Mouse (Mus musculus) neural tube, embryonic 15.5 days (tissue): ENCODE results near the gene D16Ertd472e. TPM values are rescaled to one million over a fixed set of nuclear protein-coding genes. Genes with fewer than 3 reads are reported as not detected.

Experiments
- ATAC-seq: fragments of 200-750 bp; cut with Nextera tagmentation; 2 replicates; pipeline ENCODE4 v1.8.0; 2017; ENCODE audit warnings: mild to moderate bottlenecking, moderate TSS enrichment, moderate library complexity; ENCODE audit not compliant: low FRiP score
- H3K27ac ChIP-seq: fragments of 300-500 bp; sonication (generic); replicated peaks from 2 replicates; pipeline ENCODE4 v1.5.1; 2015; ENCODE audit warnings: mild to moderate bottlenecking, inconsistent platforms
- H3K27me3 ChIP-seq: fragments of 300-500 bp; sonication (generic); replicated peaks from 2 replicates; pipeline ENCODE4 v1.6.1; 2015; ENCODE audit warnings: inconsistent platforms
- H3K36me3 ChIP-seq: fragments of 300-500 bp; sonication (generic); 2 replicates; pipeline ENCODE4 v1.6.1; 2015; ENCODE audit warnings: inconsistent platforms
- H3K4me1 ChIP-seq: fragments of 300-500 bp; sonication (generic); 2 replicates; pipeline ENCODE4 v1.6.1; 2015; ENCODE audit warnings: inconsistent platforms
- H3K4me2 ChIP-seq: fragments of 300-500 bp; sonication (generic); 2 replicates; pipeline ENCODE4 v1.6.1; 2015; ENCODE audit warnings: inconsistent platforms, mild to moderate bottlenecking, moderate library complexity
- H3K4me3 ChIP-seq: fragments of 300-500 bp; sonication (generic); replicated peaks from 2 replicates; pipeline ENCODE4 v1.5.1; 2015; ENCODE audit warnings: mild to moderate bottlenecking, inconsistent platforms
- H3K9ac ChIP-seq: fragments of 300-500 bp; sonication (generic); replicated peaks from 2 replicates; pipeline ENCODE4 v1.6.1; 2015; ENCODE audit warnings: mild to moderate bottlenecking, inconsistent platforms
- H3K9me3 ChIP-seq: fragments of 300-500 bp; sonication (generic); replicated peaks from 2 replicates; pipeline ENCODE4 v1.6.1; 2016; ENCODE audit warnings: inconsistent platforms
- WGBS: fragments of 180-500 bp; shearing (Covaris S2); methylation state at CpG from one replicate; pipeline ENCODE4 v1.1.7; 2015; ENCODE audit warnings: mixed read lengths; 5-methylcytosine and 5-hydroxymethylcytosine counted together
- polyA plus RNA-seq: library from polyadenylated mRNA; unstranded; fragments of >200 nt; fragmentation: Nextera tagmentation; extraction: Ambion mirVana; gene quantifications from 2 replicates; pipeline ENCODE4 v1.2.1, GENCODE M21; 2015

Gene D16Ertd472e
- polyA plus RNA-seq, 1 experiment from 2014 or later: 4.7 TPM

DNA sequence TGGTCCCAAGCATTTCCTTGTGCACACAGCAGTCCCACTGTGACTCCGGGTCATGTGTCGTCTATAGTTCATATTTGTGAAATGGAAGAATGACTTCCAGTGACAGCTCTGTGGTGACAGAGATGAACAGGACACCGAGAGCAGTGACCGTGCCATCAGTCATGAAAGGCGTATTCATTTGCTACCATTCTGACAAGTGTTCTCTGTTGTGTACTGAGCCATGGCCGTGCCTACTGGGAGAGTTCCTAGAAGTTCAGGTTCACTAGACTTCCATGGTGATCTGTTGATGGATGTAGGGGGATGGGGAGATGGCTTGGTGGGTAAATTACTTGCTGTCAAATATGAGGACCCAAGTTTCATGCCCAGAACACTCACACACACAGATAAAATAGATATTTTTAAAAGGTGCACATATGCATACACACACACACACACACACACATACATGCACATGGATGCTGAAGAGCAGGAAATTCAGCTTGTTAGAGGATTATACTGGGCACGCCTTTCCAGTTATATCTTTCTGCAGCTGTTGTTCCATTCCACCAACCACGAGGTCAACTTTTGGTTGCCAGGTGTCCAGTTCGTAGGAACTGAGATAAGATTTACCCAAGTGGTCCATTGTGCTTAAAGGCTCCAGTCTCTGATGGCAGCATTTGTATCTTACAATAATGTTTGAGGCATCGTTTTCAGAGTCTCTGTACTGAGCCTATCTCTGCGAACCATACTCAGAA lies 9.3 kb upstream of the D16Ertd472e start:
- no peaks in the 10 kb centered on the region for H3K27me3 ChIP-seq
- no peak overlapping the region for H3K9ac ChIP-seq
- no peak overlapping the region for H3K4me3 ChIP-seq
- H3K27ac ChIP-seq: no peak overlapping the region
- H3K36me3 ChIP-seq: no peaks in the 10 kb centered on the region
- 87% methylated on average over 11 of the region's 11 CpGs for WGBS
- H3K4me1 ChIP-seq: no peaks in the 10 kb centered on the region
- no peak overlapping the region for H3K4me2 ChIP-seq
- ATAC-seq: no peak
- H3K9me3 ChIP-seq: no peaks in the 10 kb centered on the region

DNA sequence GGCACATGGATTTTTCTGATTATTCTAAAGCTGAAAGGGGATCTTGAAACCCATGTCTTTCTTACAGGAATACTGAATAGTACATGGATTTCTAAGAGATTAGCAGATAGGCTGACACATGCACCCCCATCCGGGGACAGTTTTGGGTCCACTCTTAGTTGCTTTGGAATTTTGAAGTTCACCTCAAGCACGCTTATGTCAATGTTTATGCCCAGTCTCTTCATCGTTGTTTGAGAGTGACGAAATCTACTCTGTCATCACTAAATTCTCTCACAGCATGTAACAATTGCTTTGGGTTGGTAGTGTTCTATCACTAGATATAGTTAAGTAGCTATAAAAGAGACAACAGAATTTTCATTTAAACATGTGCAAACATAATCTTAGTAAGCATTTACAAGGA lies 8.7 kb upstream of the D16Ertd472e start:
- Histone ChIP-seq H3K4me1 (no peaks in the 10 kb centered on the region), H3K4me3 (no peak overlapping the region), H3K9ac (no peak overlapping the region), H3K9me3 (no peaks in the 10 kb centered on the region), H3K27ac (no peak overlapping the region), H3K4me2 (no peak overlapping the region), H3K36me3 (no peaks in the 10 kb centered on the region), H3K27me3 (no peaks in the 10 kb centered on the region)
- no peak for ATAC-seq
- WGBS: 86% methylated on average over 4 of the region's 4 CpGs

DNA sequence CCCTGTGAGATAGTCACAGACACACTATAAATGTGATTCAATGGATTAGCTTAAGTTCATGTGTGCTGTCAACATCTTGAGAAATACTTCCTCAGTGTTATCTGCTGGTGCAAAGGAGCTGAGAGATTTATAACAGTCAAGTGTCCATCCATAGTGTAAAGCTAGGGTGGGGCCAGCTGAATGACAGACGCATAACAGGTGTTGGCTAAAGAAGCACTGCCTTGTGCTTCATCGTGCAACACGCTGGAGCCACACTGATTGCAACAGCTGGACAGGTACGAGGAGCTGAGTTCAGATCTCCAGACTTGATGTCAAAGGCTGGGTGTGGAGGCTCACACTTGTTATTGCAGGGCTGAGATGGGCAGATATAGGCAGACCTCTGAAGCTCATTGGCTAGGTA lies 7.5 kb upstream of the D16Ertd472e start:
- H3K9ac ChIP-seq: no peak overlapping the region
- ATAC-seq: no peak
- H3K9me3 ChIP-seq: no peaks in the 10 kb centered on the region
- no peaks in the 10 kb centered on the region for H3K27me3 ChIP-seq
- no peaks in the 10 kb centered on the region for H3K4me1 ChIP-seq
- no peak overlapping the region for H3K4me2 ChIP-seq
- WGBS: 93% methylated on average over 4 of the region's 4 CpGs
- H3K27ac ChIP-seq: no peak overlapping the region
- no peaks in the 10 kb centered on the region for H3K36me3 ChIP-seq
- H3K4me3 ChIP-seq: no peak overlapping the region

DNA sequence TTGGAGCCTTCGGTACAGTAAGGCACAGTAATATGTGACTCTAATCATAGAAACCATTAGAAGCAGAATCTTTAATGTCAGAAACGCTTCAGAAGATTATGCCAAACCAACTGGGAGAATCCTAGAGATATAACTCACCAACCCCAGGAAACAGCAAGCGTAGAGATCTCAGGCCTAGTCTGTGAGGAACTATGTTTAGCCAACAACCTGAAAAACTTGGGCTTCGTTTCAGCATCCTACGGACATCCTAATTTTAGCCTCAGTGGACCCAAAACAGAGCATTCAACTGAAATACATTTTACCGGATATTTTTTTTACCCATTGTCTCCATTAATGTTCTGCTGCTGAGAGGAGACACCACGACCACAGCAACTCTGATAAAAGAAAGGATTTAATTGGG lies 3.9 kb upstream of the D16Ertd472e start:
- Histone ChIP-seq H3K9ac (no peak overlapping the region), H3K27me3 (no peaks in the 10 kb centered on the region), H3K36me3 (no peaks in the 10 kb centered on the region), H3K4me3 (no peak overlapping the region), H3K27ac (no peak overlapping the region), H3K9me3 (no peaks in the 10 kb centered on the region), H3K4me2 (no peak overlapping the region), H3K4me1 (peaks cover 8% of the 10 kb centered on the region; the same call in 1 of the 2 replicates)
- ATAC-seq: no peak
- WGBS: 95% methylated on average over 7 of the region's 7 CpGs

DNA sequence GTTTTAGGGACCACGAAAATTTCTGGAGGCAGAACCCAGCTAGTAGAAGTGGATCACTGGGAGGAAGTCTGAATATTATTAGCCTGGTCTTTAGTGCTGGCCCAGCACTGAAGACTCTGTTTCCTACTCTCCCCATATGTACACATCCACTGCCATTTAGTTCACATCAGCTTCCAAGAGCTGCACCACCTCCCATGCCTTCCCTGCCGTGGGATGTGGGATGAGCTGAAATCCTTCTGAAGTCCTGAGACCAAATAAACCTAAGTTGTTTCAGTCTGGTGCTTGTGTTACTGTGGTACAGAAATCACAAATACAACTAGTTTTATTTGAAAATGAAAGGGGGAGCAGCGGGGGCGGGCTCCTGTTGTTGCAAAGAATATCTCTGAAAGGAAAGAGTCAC lies 2.9 kb upstream of the D16Ertd472e start:
- peaks cover 13% of the 10 kb centered on the region for H3K4me1 ChIP-seq
- no peaks in the 10 kb centered on the region for H3K9me3 ChIP-seq
- WGBS: 95% methylated on average over 4 of the region's 4 CpGs
- H3K4me3 ChIP-seq: no peak overlapping the region
- H3K36me3 ChIP-seq: no peaks in the 10 kb centered on the region
- no peaks in the 10 kb centered on the region for H3K27me3 ChIP-seq
- H3K27ac ChIP-seq: no peak overlapping the region
- no peak for ATAC-seq
- H3K9ac ChIP-seq: no peak overlapping the region
- no peak overlapping the region for H3K4me2 ChIP-seq

DNA sequence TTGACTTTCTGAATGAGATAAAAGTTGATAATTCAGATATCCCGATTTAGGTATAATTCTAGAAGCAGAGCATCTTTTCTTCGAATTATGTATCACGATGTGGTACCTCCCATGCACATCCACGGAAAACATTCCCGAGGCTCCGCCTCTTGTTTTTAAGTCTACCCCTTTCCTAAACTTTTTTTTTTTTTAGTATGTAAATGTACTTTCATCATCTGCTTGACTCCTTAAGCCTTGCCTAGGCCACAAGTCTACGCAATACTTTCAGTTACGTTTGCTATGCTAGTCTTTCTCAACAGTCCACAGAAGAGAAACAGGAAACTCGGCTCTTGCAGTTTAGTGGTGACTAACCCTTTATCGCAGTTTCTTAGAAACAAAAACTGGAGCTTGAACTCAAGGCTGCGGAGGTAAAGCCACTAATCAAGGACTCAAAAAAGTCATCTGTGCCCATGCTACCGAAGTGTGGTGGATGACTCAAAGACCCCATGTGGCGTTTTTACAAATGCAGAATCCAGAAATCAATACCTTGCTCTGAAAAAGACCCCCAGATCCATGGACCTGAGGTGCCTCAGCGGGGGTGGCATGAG lies 670 bp upstream of the D16Ertd472e start:
- peak; percentile 19 for ATAC-seq
- Histone ChIP-seq H3K4me2 (peak overlapping the region; percentile 79), H3K27ac (peak overlapping the region; percentile 85), H3K4me1 (peaks cover 18% of the 10 kb centered on the region), H3K9ac (peak overlapping the region; percentile 68), H3K36me3 (no peaks in the 10 kb centered on the region), H3K4me3 (peak overlapping the region; percentile 81), H3K27me3 (no peaks in the 10 kb centered on the region), H3K9me3 (no peaks in the 10 kb centered on the region)
- 26% methylated on average over 14 of the region's 14 CpGs for WGBS

DNA sequence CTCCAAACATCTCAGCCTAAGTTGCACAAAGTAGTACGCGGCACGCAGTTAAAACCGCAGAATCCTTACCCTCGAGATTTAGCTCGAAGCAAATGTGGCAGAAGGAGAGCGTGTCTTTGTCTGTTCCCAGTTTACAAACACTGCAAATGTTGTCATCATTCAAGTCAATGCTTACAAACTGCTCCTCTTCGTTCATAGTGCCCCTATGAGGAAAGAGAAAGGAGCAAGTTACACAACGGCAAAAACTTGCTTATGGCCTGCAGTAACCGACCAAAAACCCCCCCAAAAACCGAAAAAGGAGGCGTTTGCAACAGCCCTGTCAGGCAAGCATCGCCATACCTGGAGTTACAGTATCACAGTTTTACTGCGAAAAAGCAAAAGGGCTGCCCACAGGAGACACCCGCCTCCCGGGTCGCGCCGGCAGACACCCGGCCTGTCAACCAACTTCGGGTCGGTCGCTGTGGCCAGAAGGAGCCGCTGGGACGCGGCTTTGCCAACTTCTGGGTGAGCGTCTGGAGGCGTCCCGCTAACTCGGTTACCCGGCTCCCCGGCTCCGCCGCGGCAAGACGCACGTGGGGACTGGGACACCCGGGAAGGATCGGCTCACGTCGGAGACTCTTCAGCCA lies 543 bp downstream of the D16Ertd472e start:
- WGBS: under 1% methylated on average over 41 of the region's 41 CpGs
- peak; percentile 82 for ATAC-seq
- peak overlapping the region; percentile 79 for H3K4me2 ChIP-seq

DNA sequence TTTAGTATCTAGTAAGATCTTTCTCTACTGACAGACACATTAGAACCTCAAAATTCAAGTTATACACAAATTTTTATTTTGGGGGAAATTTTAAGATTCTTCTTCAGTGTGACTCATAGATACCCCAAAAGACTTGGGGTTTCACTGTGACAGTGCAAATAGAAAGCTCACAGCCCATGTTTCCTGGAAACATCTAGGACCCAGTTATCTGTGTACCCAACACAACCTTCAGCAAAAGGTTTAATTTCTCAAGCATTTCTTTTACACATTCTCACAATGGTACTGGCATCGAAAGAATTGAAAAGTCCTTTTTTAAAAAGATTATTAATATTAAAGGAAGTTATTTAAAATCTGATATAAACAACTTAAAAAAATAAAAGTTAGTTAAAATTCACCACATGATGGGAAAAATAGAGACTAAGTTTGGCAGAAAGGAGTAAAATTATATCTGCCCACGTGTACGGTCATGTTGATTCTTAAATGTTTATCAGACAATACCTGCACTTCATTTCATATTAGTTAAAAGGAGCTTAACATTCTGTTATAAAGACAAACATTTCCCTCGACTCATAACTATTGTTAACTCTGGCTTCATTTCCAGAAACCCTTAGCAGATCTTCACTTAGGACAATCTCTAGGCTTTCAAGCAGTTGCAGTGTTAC lies 1.2 kb downstream of the D16Ertd472e start:
- peak overlapping the region; percentile 68 for H3K9ac ChIP-seq
- WGBS: 36% methylated on average over 4 of the region's 4 CpGs
- H3K9me3 ChIP-seq: no peaks in the 10 kb centered on the region
- H3K4me2 ChIP-seq: peak overlapping the region; percentile 79
- H3K4me3 ChIP-seq: peak overlapping the region; percentile 81
- H3K27ac ChIP-seq: no peak overlapping the region; the same call in 1 of the 2 replicates
- no peaks in the 10 kb centered on the region for H3K36me3 ChIP-seq
- H3K27me3 ChIP-seq: no peaks in the 10 kb centered on the region
- H3K4me1 ChIP-seq: peaks cover 18% of the 10 kb centered on the region
- no peak for ATAC-seq

More for the DNA sequence above, 543 bp downstream of the D16Ertd472e start:
- Histone ChIP-seq H3K9me3 (no peaks in the 10 kb centered on the region), H3K36me3 (no peaks in the 10 kb centered on the region), H3K27me3 (no peaks in the 10 kb centered on the region), H3K4me1 (peaks cover 18% of the 10 kb centered on the region), H3K4me3 (peak overlapping the region; percentile 81), H3K9ac (peak overlapping the region; percentile 68), H3K27ac (peak overlapping the region; percentile 85)

DNA sequence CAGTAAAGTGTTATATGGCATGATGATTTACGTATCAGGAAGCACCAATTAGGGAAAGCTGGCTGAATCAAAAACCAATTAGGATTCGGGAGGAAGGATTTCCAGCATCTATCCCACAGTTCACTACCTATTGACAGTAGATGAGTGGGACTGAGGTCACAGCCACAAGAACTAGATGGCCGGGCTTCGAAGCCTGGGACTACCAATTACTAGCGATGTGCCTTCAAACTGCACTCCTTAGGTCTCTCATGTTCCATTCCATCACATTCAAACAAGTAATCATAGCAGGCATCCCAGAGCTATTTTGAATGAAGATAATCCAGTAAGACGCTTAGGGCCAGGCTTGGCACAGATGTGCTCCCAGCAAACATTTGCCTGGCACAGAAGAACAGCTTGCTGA lies 2.3 kb downstream of the D16Ertd472e start:
- ATAC-seq: no peak
- H3K9ac ChIP-seq: no peak overlapping the region
- H3K27me3 ChIP-seq: no peaks in the 10 kb centered on the region
- H3K4me2 ChIP-seq: peak overlapping the region; percentile 79
- WGBS: 44% methylated on average over 6 of the region's 6 CpGs
- no peak overlapping the region for H3K4me3 ChIP-seq
- H3K36me3 ChIP-seq: no peaks in the 10 kb centered on the region
- H3K27ac ChIP-seq: no peak overlapping the region
- H3K4me1 ChIP-seq: peaks cover 18% of the 10 kb centered on the region
- no peaks in the 10 kb centered on the region for H3K9me3 ChIP-seq

DNA sequence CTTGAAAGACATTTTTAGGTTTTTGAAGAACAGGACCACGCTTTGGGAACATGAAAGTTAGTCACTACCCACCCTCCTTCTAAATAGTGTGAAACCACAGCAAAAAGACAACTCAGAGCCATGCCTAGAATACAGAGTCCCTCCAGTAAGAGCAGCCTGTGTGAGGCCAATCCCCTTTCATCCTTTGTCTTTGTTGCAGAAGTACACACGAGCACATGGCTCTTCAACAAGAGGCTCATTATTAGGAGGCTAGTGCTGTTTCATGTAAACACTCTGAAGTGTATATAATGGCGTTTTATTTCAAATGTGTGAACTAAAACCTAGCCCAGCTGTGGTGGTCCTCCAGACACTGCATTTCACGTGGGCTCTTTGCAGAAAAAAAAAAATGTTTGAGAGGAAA lies 3.5 kb downstream of the D16Ertd472e start:
- Histone ChIP-seq H3K4me1 (peaks cover 18% of the 10 kb centered on the region), H3K27ac (no peak overlapping the region), H3K36me3 (no peaks in the 10 kb centered on the region), H3K9ac (no peak overlapping the region), H3K4me3 (no peak overlapping the region), H3K9me3 (no peaks in the 10 kb centered on the region), H3K27me3 (no peaks in the 10 kb centered on the region), H3K4me2 (0 out of 2 replicates have a peak overlapping the region, but pooled peaks have one; percentile 79)
- ATAC-seq: no peak
- 42% methylated on average over 4 of the region's 4 CpGs for WGBS

DNA sequence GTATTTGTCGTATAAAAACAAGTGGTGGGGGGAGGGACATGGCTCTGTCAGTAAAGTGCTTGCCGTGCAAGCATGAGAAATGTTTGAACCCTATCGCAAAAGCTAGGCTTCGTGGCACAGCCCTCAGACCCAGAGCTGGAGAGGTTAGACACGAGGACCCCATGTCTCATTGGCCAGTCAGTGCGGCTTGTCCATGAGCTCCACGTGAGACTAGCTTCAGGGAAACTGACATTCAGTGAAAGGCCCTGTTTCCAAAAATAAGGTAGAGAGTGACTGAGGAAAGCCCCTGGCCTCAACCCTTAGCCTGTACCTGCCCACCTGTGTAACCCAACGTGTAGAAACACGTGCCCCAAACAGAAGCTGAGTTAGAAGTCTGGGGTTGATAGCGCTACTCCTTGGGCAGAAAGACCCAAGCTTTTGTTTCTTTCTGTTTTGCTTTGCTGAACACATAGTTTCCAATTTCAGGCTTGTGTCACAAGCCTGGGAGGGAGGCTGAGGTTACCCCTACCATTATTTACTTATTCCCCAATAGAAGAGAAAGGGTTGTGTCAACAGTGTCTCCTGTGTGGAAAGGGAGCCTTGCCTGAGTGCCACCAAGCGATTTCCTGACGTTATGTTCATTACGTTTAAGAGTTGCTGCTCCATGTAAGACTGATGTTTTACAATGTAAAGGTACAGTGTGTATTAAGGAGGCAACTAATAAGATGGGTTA lies 12.2 kb downstream of the D16Ertd472e start:
- H3K4me3 ChIP-seq: no peak overlapping the region
- H3K9me3 ChIP-seq: no peaks in the 10 kb centered on the region
- H3K27ac ChIP-seq: no peak overlapping the region
- no peak overlapping the region for H3K9ac ChIP-seq
- peaks cover 26% of the 10 kb centered on the region for H3K36me3 ChIP-seq
- no peaks in the 10 kb centered on the region for H3K27me3 ChIP-seq
- no peak overlapping the region for H3K4me2 ChIP-seq
- no peak for ATAC-seq
- H3K4me1 ChIP-seq: no peaks in the 10 kb centered on the region
- 92% methylated on average over 13 of the region's 13 CpGs for WGBS
